In the genomic region with DNA sequence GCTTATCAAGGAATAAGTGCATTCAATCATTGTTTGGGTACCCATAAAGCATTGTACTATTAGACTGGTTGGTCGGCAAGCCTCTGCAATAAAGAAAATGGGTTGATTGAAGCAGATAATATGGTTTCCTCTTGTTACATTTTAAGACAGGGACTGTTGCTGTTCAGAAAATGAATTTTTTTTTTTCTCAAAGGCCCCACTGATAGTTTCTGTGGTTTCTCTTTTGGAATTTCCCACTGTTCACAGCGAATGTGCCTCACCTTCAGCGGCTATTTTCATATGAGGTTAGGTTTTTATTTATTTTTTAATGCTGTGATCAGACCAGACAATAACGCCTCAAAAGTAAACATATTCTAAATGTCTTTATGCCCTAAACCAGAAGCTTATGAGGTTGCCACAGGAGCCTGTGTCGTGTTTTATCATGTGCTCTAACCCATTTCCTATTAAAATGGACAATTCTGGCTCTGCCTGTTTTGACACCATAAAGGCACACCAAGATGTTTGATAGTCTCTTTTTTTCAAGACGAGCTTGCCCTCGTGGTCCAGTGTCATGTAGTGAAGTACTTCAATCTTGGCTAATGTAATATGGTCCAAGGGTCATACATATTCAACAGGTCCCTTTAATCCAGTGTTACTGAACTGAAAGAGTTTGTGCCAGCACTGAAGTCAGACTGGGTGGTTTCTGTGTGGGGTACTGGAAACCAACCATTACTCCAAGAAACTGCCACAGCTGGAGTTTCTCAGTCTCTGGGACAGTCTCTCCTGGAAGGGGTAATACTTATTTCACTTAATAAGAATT, we compare ENCODE assay signal across 31 mouse cellular contexts.
DNase-seq lines count a peak whose midpoint lies in the region; ATAC-seq and TF ChIP-seq lines count a peak whose summit lies in the region.
"Had no signal": no experiment of that assay in that cellular context is flagged by ENCODE, and none has a peak within 500 bp of the region (broad histone marks: within the 10 kb centered on the region; RNA-seq: fewer than 3 reads in every experiment).

No protein-coding gene starts in this region.

- H3K9ac ChIP-seq in forebrain, embryonic 14.5 days (ENCODE audit: low read length) = no peak overlapping the region
- H3K9ac ChIP-seq in stomach, embryonic 15.5 days = no peak overlapping the region
- H3K9ac ChIP-seq in stomach, postnatal 0 days (ENCODE audit: low read length) = no peak overlapping the region
- H3K9ac ChIP-seq in intestine, embryonic 15.5 days = no peak overlapping the region
- H3K9ac ChIP-seq: forebrain, embryonic 12.5 days; heart, embryonic 12.5 days; hindbrain, embryonic 15.5 days; liver, embryonic 14.5 days; midbrain, embryonic 15.5 days had no signal

- H3K9me3 ChIP-seq in forebrain, embryonic 14.5 days (replicated peaks; ENCODE audit: control insufficient read depth, low read length) = no peaks in the 10 kb centered on the region
- peaks cover 3% of the 10 kb centered on the region; the same call in 1 of the 2 replicates for H3K9me3 ChIP-seq in forebrain, embryonic 10.5 days
- no peaks in the 10 kb centered on the region for H3K9me3 ChIP-seq in stomach, embryonic 15.5 days
- no peaks in the 10 kb centered on the region for H3K9me3 ChIP-seq in stomach, postnatal 0 days (ENCODE audit: control insufficient read depth, low read length)
- H3K9me3 ChIP-seq in intestine, embryonic 15.5 days = no peaks in the 10 kb centered on the region
- H3K9me3 ChIP-seq: forebrain, embryonic 12.5 days; heart, embryonic 12.5 days; hindbrain, embryonic 10.5 days; hindbrain, embryonic 15.5 days; midbrain, embryonic 15.5 days had no signal

- peak; percentile 36 for DNase-seq in forebrain, embryonic 14.5 days (ENCODE audit: low spot score)
- DNase-seq in forebrain, embryonic 10.5 days (ENCODE audit: extremely low spot score, low spot score) = no peak
- no peak for DNase-seq in stomach, postnatal 0 days (ENCODE audit: low spot score)
- no peak for DNase-seq in frontal cortex, postnatal 10 days (ENCODE audit: low spot score in 2 of 2)
- no peak for DNase-seq in layer of hippocampus, adult 11-12 months (ENCODE audit: low spot score)
- no peak for DNase-seq in ovary, postnatal 10 days (ENCODE audit: low spot score)
- DNase-seq: adrenal gland, adult 2 months; adrenal gland, postnatal 36 days; cerebellum, adult 18-20 months; cerebellum, postnatal 10 days; gastrocnemius, postnatal 25 days; heart, adult 2 months; kidney, adult 18-20 months; left cerebral cortex, postnatal 4 days; lung, adult 2 months; lung, postnatal 10 days; right cerebral cortex, adult 18-20 months; right cerebral cortex, postnatal 4 days had no signal

- TF ChIP-seq EP300 in stomach, postnatal 0 days (optimal IDR thresholded peaks at IDR 0.05) = no peak

- no peaks in the 10 kb centered on the region for H3K27me3 ChIP-seq in forebrain, embryonic 14.5 days (replicated peaks; ENCODE audit: control insufficient read depth, insufficient read depth, low read length)
- H3K27me3 ChIP-seq in forebrain, embryonic 10.5 days (ENCODE audit: poor library complexity, severe bottlenecking) = 0 out of 2 replicates have a peak, but pooled peaks cover 12% of the 10 kb centered on the region
- H3K27me3 ChIP-seq in stomach, embryonic 15.5 days (replicated peaks) = no peaks in the 10 kb centered on the region
- no peaks in the 10 kb centered on the region for H3K27me3 ChIP-seq in stomach, postnatal 0 days (ENCODE audit: control insufficient read depth, insufficient read depth, low read length)
- no peaks in the 10 kb centered on the region for H3K27me3 ChIP-seq in intestine, embryonic 15.5 days (replicated peaks)
- H3K27me3 ChIP-seq: forebrain, embryonic 12.5 days; heart, embryonic 12.5 days; hindbrain, embryonic 15.5 days; midbrain, embryonic 15.5 days had no signal

- no peaks in the 10 kb centered on the region; the same call in none of the 2 replicates for H3K4me1 ChIP-seq in forebrain, embryonic 14.5 days (ENCODE audit: control insufficient read depth, insufficient read depth, low read length)
- H3K4me1 ChIP-seq in forebrain, embryonic 10.5 days = peaks cover 45% of the 10 kb centered on the region
- no peaks in the 10 kb centered on the region for H3K4me1 ChIP-seq in stomach, embryonic 15.5 days
- H3K4me1 ChIP-seq in stomach, postnatal 0 days (replicated peaks; ENCODE audit: control insufficient read depth, insufficient read depth) = 0 out of 2 replicates have a peak, but pooled peaks cover 7% of the 10 kb centered on the region
- peaks cover 6% of the 10 kb centered on the region for H3K4me1 ChIP-seq in intestine, embryonic 15.5 days (replicated peaks)
- H3K4me1 ChIP-seq: midbrain, embryonic 15.5 days had no signal

- ATAC-seq in forebrain, embryonic 14.5 days = no peak
- ATAC-seq in stomach, embryonic 15.5 days (ENCODE audit: insufficient read depth, low FRiP score, low read depth) = no peak
- ATAC-seq in stomach, postnatal 0 days (ENCODE audit: low FRiP score, low TSS enrichment) = no peak
- ATAC-seq in intestine, embryonic 15.5 days = peak; percentile 29; the same call in 1 of the 2 replicates
- ATAC-seq: midbrain, embryonic 15.5 days had no signal

- no peak overlapping the region for H3K4me2 ChIP-seq in forebrain, embryonic 14.5 days (ENCODE audit: low read length)
- no peak overlapping the region for H3K4me2 ChIP-seq in stomach, embryonic 15.5 days
- H3K4me2 ChIP-seq in stomach, postnatal 0 days (replicated peaks; ENCODE audit: low read depth) = no peak overlapping the region
- H3K4me2 ChIP-seq in intestine, embryonic 15.5 days (replicated peaks) = no peak overlapping the region
- H3K4me2 ChIP-seq: forebrain, embryonic 12.5 days; heart, embryonic 12.5 days; hindbrain, embryonic 15.5 days; midbrain, embryonic 15.5 days had no signal

- no peak for TF ChIP-seq CTCF in stomach, postnatal 0 days (IDR thresholded peaks at IDR 0.05; ENCODE audit: low read depth)

- 55% methylated on average over 7 of the region's 7 CpGs for WGBS in forebrain, embryonic 14.5 days
- 80% methylated on average over 7 of the region's 7 CpGs for WGBS in forebrain, embryonic 10.5 days
- 54% methylated on average over 7 of the region's 7 CpGs for WGBS in stomach, embryonic 15.5 days
- 59% methylated on average over 7 of the region's 7 CpGs for WGBS in stomach, postnatal 0 days
- WGBS in intestine, embryonic 15.5 days = 64% methylated on average over 7 of the region's 7 CpGs

- H3K27ac ChIP-seq in forebrain, embryonic 14.5 days (ENCODE audit: low read depth, low read length) = no peak overlapping the region
- no peak overlapping the region for H3K27ac ChIP-seq in forebrain, embryonic 10.5 days
- peak overlapping the region; percentile 66; the same call in 1 of the 2 replicates for H3K27ac ChIP-seq in stomach, embryonic 15.5 days
- H3K27ac ChIP-seq in stomach, postnatal 0 days (replicated peaks) = no peak overlapping the region; the same call in 1 of the 2 replicates
- H3K27ac ChIP-seq in intestine, embryonic 15.5 days = 0 out of 2 replicates have a peak overlapping the region, but pooled peaks have one; percentile 40
- H3K27ac ChIP-seq: forebrain, embryonic 12.5 days; heart, adult 2 months; hindbrain, embryonic 10.5 days; hindbrain, embryonic 15.5 days; kidney, postnatal 0 days; layer of hippocampus, adult 2 months; left cerebral cortex, adult 2 months; liver, embryonic 14.5 days; midbrain, embryonic 10.5 days; midbrain, embryonic 15.5 days had no signal

- no peaks in the 10 kb centered on the region for H3K36me3 ChIP-seq in forebrain, embryonic 14.5 days (ENCODE audit: control insufficient read depth, insufficient read depth, low read length)
- H3K36me3 ChIP-seq in forebrain, embryonic 10.5 days (replicated peaks) = no peaks in the 10 kb centered on the region
- no peaks in the 10 kb centered on the region for H3K36me3 ChIP-seq in stomach, embryonic 15.5 days
- no peaks in the 10 kb centered on the region for H3K36me3 ChIP-seq in stomach, postnatal 0 days (ENCODE audit: control insufficient read depth, insufficient read depth, low read length)
- no peaks in the 10 kb centered on the region for H3K36me3 ChIP-seq in intestine, embryonic 15.5 days
- H3K36me3 ChIP-seq: forebrain, embryonic 12.5 days; heart, embryonic 12.5 days; hindbrain, embryonic 10.5 days; hindbrain, embryonic 15.5 days; midbrain, embryonic 10.5 days; midbrain, embryonic 15.5 days had no signal

- no peak overlapping the region for H3K4me3 ChIP-seq in forebrain, embryonic 14.5 days (ENCODE audit: low read depth, low read length)
- H3K4me3 ChIP-seq in forebrain, embryonic 10.5 days = no peak overlapping the region
- no peak overlapping the region for H3K4me3 ChIP-seq in stomach, embryonic 15.5 days (replicated peaks)
- no peak overlapping the region for H3K4me3 ChIP-seq in stomach, postnatal 0 days (ENCODE audit: low read depth, low read length)
- H3K4me3 ChIP-seq in intestine, embryonic 15.5 days (replicated peaks) = no peak overlapping the region
- H3K4me3 ChIP-seq: erythroblast, embryonic 14.5 days; forebrain, embryonic 12.5 days; heart, adult 2 months; heart, embryonic 12.5 days; hindbrain, embryonic 10.5 days; hindbrain, embryonic 15.5 days; layer of hippocampus, adult 2 months; left cerebral cortex, adult 2 months; midbrain, embryonic 10.5 days; midbrain, embryonic 15.5 days had no signal

Comparison
In these comparisons a context has a peak if more than half of its experiments do, and no peak if none do; other contexts are left out.
1. H3K27ac ChIP-seq: peak in stomach, embryonic 15.5 days (single experiment) and intestine, embryonic 15.5 days (single experiment); none in forebrain, embryonic 14.5 days (single experiment), forebrain, embryonic 10.5 days (single experiment) and stomach, postnatal 0 days (single experiment).